Mouse (Mus musculus): Measurements from ENCODE around the gene Hnrnpdl.

DNA sequence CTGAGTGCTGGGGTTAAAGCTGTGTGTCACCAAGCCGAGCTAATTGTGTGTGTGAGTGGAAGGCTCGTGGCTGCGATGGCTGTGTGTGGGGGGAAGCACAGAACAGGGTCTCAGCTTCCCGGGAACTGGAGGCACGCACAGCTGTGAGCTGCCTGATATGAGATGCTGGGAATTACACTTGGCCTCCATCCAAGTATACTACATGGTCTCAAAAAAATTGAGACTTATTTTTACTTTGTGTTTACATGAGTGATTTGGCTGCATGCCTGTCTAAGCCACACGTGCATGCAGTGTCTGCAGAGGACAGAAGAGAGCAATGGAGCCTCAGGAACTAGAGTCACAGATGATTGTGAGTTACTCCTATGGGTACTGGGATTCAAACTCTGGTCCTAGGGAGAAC, 9.4 kb downstream of the Hnrnpdl start:
- TF ChIP-seq EP300 (IDR thresholded peaks at IDR 0.05; ENCODE audit: insufficient read depth, low read depth, low read length) (no peak), CTCF (IDR thresholded peaks at IDR 0.05) (no peak), POLR2A (IDR thresholded peaks at IDR 0.05; ENCODE audit: insufficient read depth, low read depth, low read length) (no peak)

All from heart, adult 2 months (tissue).